Mouse (Mus musculus) cerebellum, adult 8-10 months (tissue): ENCODE measurements at regions not wholly inside any gene's neighbourhood (a gene's known extent, or its start where the extent isn't known, plus 50 kb on each side); places are given as distances from the start of the nearest gene placed in this dataset.
A peak's percentile ranks its signal among the peaks of the same experiment; 100 is the strongest.

Experiments
- DNase-seq: peaks from one replicate; pipeline ENCODE4 v3.0.0; 2022

- no peak for DNase-seq
Observed at GRCm38 (mm10) chr3:52929827-52930605, 87.0 kb downstream of the Cog6 start.

GRCm38 (mm10) chr3:52927361-52927841 is 89.6 kb downstream of the Cog6 start:
- no peak for DNase-seq

DNA sequence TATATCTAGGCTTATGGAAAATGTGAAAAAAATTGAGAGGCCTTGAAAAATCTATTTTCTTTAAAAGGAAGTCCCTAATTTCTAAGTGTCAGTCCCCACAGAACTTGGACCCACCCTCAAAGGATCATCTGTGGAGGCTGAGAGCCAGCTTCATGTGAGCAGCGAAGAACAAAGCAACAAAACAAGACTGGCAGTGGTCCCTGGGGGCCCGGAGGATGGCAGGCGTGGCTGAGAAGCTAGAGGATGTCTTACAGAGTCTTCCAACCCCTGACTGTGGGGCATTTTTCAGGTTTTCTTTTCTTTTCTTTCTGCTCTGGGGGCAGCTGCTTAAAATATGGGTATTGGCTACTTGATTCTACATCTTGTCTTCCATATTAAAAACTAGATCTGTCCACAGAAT is 90.5 kb downstream of the Cog6 start:
- DNase-seq: no peak

GRCm38 (mm10) chr3:52925223-52925622 is 91.8 kb downstream of the Cog6 start:
- no peak for DNase-seq

DNA sequence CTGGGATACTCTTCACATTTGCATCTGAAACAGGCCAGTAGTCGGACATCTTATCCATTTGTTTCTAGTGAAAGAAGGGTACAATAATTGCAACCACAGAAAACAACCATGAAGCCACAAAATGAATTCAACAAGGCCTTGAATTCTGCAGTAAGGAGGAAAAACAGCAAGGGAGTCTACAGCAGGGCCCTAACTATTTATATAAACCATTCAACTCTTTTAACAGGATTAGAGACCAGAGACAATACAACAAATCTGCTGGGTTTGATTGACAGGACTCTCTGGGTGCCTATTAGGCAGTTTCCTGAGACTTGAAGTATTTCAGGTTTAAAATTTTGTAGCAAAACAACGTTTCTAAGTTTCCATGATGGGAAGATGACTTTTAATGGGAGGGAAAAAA is 92.4 kb downstream of the Cog6 start:
- DNase-seq: no peak

GRCm38 (mm10) chr3:52923824-52924559 is 93.0 kb downstream of the Cog6 start:
- DNase-seq: no peak

DNA sequence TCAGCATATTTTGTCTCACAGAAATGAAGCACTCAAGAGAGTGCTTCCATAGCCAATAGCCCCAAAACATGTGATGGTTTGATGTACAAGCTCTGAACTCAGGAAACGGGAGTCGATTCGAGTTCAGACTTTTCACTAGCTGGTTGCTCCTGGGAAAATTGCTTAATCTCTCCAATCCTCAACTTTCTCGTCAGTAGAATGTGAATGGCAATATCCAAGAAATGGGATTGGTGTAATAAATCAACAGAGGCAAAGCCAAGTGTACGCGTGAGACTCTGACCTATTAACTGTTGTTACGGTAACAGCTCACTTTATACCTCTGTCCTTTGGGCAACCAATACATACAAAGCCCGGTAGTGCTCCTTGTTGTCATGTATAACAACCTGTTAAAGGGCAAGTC is 94.6 kb downstream of the Cog6 start:
- no peak for DNase-seq

DNA sequence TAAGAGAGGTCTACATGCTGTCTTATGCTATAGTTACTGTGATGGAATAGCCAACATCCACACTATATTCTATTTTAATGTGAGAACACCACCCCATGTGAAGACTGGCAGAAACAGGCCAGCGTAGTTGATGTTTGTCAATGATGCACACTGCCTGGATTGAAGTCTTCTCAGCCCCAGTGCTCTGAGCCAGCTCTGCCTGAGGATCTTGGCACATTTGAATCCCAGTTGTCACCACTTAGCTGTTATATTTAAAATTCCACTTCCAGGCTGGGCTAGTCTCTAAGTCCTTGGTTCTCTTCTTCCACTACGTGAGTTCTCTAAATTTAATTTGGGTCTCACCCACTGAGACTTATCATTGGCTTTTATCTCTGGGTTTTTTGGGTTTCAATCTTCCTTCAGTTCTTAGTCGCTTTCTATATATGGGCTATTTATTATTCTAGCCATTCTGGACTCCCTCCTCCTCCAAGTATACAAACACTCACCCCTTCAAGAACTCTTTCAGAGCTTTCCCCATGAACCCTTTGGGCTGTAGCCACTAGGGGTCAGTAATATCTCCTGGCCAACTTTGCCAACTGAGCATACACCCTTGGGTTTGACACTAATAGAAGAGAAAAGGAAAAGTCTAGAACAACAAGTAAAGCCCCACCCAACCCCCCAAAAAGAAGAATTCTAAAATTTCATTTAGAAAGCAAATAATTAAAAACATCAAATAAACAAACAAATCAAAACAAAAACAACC is 110.0 kb downstream of the Cog6 start:
- DNase-seq: peak; percentile 11

DNA sequence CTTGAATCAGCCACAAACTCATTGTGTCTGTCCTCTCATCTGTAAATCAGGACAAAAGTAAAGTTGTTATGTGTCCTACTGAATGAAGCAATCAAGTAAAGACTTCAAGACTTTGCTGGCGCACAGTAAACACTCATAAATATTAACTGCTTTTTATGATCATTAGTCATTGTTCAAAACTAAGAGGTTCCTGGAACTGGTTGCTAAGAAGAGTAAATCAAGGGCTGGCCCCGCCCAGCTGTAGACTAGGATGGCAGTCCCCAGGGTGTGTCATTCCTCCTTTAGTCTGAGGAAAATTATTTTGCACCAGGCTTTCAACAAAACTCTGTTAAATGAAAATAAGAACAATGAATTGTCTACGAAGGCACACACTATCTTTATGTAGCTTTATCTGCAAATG is 113.0 kb downstream of the Cog6 start:
- no peak for DNase-seq

DNA sequence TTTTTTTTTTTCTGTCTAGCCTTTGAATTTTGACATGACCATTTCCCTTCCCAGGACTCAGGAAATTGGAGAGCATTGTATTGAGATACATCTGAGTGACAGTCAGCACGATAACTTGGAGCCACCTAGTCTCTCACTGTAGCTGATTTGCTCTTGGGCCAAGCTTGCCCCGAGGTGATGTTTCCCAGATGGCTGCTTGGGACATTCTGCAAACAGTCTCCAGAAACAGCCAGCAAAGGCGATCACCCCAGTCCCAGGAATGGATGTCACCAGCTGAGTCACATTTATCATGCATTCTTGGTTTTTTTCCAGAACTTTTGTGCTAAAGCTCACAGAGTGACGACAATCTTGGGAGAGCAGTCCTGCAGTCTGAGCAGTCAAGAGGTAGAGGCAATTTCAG is 119.4 kb downstream of the Cog6 start:
- DNase-seq: no peak

GRCm38 (mm10) chr3:52896462-52896861 is 120.6 kb downstream of the Cog6 start:
- DNase-seq: no peak

- no peak for DNase-seq
Observed at GRCm38 (mm10) chr3:52895751-52896150, 121.3 kb downstream of the Cog6 start.

DNA sequence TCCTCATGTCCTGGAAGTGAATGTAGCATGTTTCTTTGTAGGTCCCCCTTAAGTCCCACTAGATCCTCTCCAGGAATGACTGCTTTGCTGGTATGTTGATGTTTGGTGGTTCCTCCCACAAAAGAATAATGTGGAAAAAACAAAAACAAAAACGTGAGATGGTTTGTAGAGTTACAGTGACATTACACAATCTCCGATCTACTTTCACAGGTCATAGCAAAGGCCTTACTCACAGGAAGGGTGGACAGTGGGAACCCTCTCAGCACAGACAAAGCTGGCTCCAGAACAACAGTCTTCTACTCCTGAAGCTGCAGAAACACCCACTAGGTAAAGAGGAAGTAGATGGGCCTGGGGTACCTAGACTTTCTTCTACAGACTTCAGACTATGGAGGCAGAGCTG is 122.2 kb downstream of the Cog6 start:
- DNase-seq: no peak

- DNase-seq: no peak
Observed at GRCm38 (mm10) chr3:52889156-52889715, 127.8 kb downstream of the Cog6 start.

GRCm38 (mm10) chr3:52881981-52882380 is 135.1 kb downstream of the Cog6 start:
- no peak for DNase-seq

- no peak for DNase-seq
Observed at GRCm38 (mm10) chr3:52881139-52881538, 135.9 kb downstream of the Cog6 start.

- no peak for DNase-seq
Observed at GRCm38 (mm10) chr3:52879700-52880099, 137.3 kb downstream of the Cog6 start.

DNA sequence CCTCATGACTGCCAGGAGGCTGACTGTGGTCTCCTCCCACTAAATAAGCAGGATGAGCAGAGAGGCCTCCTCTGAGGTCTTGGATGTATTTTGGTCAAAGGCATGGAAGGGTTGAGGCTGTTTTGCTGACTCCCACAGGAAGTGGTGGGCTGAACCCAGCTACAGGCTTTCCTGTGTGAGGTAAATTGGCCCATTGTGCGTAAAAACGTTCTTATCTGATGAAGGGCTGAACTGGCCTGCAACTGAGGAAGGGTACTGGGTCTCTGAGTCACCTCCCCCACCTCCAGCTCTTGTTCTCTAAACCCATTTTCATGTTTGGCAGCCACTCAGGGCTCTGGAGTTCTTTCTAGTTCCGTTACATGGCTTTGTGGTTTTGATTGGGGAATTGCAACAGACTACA is 138.7 kb downstream of the Cog6 start:
- no peak for DNase-seq

DNA sequence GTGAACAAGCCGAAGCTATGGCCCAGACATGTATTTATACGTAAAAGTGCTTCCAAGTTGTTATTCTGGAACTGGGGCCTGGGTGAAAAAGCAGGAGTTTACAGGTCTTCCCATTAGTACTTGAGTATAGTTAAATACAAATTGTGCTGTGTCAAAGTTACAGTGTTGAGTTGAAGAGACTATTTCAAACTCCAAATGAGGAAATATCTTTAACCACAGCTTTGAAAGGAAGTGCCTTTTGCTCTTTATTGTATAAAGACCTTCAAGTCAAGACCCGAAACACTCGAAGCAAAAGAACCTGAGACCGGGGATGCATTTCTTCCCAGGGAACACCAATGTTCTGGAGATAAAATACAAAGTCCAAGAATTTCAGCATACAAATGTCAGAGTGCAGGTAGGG is 144.8 kb downstream of the Cog6 start:
- no peak for DNase-seq

DNA sequence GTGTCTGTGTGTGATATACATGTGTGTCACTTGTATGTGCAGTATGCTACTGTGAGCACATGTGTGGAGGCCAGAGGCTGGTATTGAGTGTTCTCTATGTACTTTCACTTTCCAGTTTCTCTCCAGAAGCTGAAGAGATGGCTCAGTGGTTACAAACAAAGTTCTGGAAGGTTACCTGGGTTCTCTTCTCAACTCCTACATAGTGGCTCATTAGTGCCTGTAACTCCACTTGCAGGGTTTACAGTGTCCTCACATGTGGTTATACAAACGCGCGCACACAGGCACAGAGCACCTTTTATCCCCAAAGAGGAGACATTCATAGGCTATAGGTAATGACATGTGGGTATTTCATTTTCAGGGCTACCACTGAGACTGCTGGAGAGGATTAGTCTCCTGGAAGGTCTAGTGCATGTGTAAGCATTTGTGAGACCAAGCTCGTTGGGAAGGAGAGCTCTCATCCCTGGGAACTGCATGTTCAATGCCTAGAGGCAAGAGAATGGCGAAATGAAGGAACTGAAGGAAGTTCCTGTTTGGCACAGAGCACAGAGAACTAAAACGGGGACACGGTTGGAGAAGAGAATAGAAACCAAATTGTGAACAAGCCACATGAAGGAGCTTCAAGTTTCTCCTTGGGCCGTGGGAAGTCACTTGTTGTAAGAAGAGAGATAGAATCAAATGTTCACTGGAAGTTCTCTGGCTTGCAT is 153.7 kb downstream of the Cog6 start:
- DNase-seq: no peak

- no peak for DNase-seq
Observed at GRCm38 (mm10) chr3:52862026-52862425, 155.0 kb downstream of the Cog6 start.

DNA sequence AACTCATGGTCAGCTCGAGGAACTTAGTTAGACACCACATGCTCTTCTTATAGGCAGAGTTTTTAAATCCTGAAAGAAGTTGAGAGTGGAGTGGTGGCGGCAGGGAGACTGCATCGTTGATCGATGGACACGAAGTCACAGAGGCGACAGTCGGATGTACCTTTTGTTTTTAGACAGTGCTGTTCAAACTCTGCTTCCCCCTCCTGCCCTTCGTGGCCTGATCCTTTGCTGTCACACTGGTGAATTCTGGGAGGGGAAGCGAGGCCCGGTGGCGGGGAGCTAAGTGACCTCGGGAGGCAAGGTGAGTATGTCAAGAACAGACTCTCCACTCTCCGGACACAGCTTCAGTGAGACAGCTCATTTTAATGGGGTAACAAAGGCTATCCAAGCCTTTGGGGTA is 155.5 kb downstream of the Cog6 start:
- DNase-seq: no peak

GRCm38 (mm10) chr3:52859848-52860247 is 157.2 kb downstream of the Cog6 start:
- DNase-seq: no peak
